Comparison of ENCODE assay signal across 33 mouse cellular contexts in the genomic region with DNA sequence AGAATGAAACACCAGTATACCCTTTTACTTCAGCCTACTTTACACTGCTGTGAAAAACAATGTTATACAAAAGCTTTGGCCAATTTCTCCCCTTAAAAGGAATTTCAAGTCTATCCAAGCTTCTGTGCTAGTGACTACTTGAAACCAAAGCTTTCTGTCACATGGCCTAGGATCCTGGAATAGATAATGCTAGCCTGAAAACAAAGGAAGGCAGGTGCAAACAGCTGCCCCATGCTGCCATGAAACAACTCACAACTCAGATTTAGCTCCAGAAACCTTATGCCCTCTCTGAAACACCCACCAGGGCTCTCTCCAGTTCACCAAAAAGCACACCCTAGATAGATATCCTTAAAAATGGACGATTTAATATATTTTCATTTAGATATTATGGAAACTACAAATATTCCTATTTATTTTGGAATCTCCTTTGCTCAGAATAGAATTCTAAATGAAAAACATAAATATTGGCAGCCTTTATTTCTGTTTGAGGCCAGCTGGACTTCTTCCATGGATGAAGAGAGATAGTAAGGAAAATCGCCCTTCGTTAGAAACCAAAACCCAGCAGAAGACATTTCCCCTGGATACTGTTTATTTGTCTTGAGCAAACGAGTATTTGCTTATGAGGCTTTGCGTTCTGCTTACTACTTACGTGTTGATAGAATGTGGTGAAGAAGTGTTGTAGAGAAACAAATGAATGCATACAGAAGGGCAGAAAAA.
DNase-seq lines count a peak whose midpoint lies in the region; ATAC-seq and TF ChIP-seq lines count a peak whose summit lies in the region.
"Had no signal": no experiment of that assay in that cellular context is flagged by ENCODE, and none has a peak within 500 bp of the region (broad histone marks: within the 10 kb centered on the region; RNA-seq: fewer than 3 reads in every experiment).

No protein-coding gene starts in this region.

- no peaks in the 10 kb centered on the region for H3K27me3 ChIP-seq in intestine, embryonic 16.5 days (replicated peaks; ENCODE audit: control insufficient read depth, insufficient read depth, low read length)
- no peaks in the 10 kb centered on the region for H3K27me3 ChIP-seq in intestine, postnatal 0 days (replicated peaks; ENCODE audit: control insufficient read depth, insufficient read depth, low read length)
- no peaks in the 10 kb centered on the region for H3K27me3 ChIP-seq in lung, postnatal 0 days (replicated peaks; ENCODE audit: insufficient read depth, low read length)
- no peaks in the 10 kb centered on the region for H3K27me3 ChIP-seq in embryonic facial prominence, embryonic 15.5 days
- H3K27me3 ChIP-seq in midbrain, embryonic 16.5 days (ENCODE audit: control insufficient read depth, insufficient read depth, low read depth, low read length) = no peaks in the 10 kb centered on the region
- H3K27me3 ChIP-seq: forebrain, embryonic 13.5 days; heart, embryonic 12.5 days; midbrain, embryonic 13.5 days; neural tube, embryonic 15.5 days; Patski; stomach, embryonic 15.5 days had no signal

- no peak overlapping the region for H3K9ac ChIP-seq in intestine, embryonic 16.5 days (ENCODE audit: low read depth, low read length)
- no peak overlapping the region for H3K9ac ChIP-seq in intestine, postnatal 0 days (ENCODE audit: low read depth, low read length)
- no peak overlapping the region for H3K9ac ChIP-seq in lung, postnatal 0 days (replicated peaks; ENCODE audit: low read depth)
- no peak overlapping the region for H3K9ac ChIP-seq in embryonic facial prominence, embryonic 15.5 days
- no peak overlapping the region for H3K9ac ChIP-seq in midbrain, embryonic 16.5 days (ENCODE audit: low read depth, low read length)
- H3K9ac ChIP-seq: forebrain, embryonic 13.5 days; heart, embryonic 12.5 days; hindbrain, embryonic 14.5 days; liver, embryonic 14.5 days; midbrain, embryonic 13.5 days; neural tube, embryonic 15.5 days; stomach, embryonic 15.5 days had no signal

- TF ChIP-seq EP300 in lung, postnatal 0 days (IDR thresholded peaks at IDR 0.05) = no peak

- no peak overlapping the region for H3K4me2 ChIP-seq in intestine, embryonic 16.5 days (ENCODE audit: low read depth, low read length)
- no peak overlapping the region for H3K4me2 ChIP-seq in intestine, postnatal 0 days (replicated peaks; ENCODE audit: low read depth)
- H3K4me2 ChIP-seq in lung, postnatal 0 days (replicated peaks; ENCODE audit: low read depth, low read length) = no peak overlapping the region
- no peak overlapping the region for H3K4me2 ChIP-seq in embryonic facial prominence, embryonic 15.5 days (replicated peaks)
- no peak overlapping the region for H3K4me2 ChIP-seq in midbrain, embryonic 16.5 days (ENCODE audit: low read length)
- H3K4me2 ChIP-seq: forebrain, embryonic 13.5 days; heart, embryonic 12.5 days; hindbrain, embryonic 14.5 days; midbrain, embryonic 13.5 days; neural tube, embryonic 15.5 days; stomach, embryonic 15.5 days had no signal

- no peak overlapping the region for H3K4me3 ChIP-seq in intestine, embryonic 16.5 days (ENCODE audit: low read length)
- no peak overlapping the region for H3K4me3 ChIP-seq in intestine, postnatal 0 days (ENCODE audit: low read depth, low read length)
- no peak overlapping the region for H3K4me3 ChIP-seq in lung, postnatal 0 days (ENCODE audit: low read depth, low read length)
- no peak overlapping the region for H3K4me3 ChIP-seq in embryonic facial prominence, embryonic 15.5 days (replicated peaks)
- no peak overlapping the region for H3K4me3 ChIP-seq in midbrain, embryonic 16.5 days (ENCODE audit: low read depth, low read length)
- H3K4me3 ChIP-seq: forebrain, embryonic 13.5 days; heart, adult 2 months; heart, embryonic 12.5 days; midbrain, embryonic 13.5 days; neural tube, embryonic 15.5 days; stomach, embryonic 15.5 days had no signal

- no peaks in the 10 kb centered on the region for H3K36me3 ChIP-seq in intestine, embryonic 16.5 days (ENCODE audit: control insufficient read depth, insufficient read depth, low read length)
- H3K36me3 ChIP-seq in intestine, postnatal 0 days (ENCODE audit: control insufficient read depth, insufficient read depth) = no peaks in the 10 kb centered on the region
- no peaks in the 10 kb centered on the region for H3K36me3 ChIP-seq in lung, postnatal 0 days (ENCODE audit: insufficient read depth, low read length)
- H3K36me3 ChIP-seq in embryonic facial prominence, embryonic 15.5 days = no peaks in the 10 kb centered on the region
- no peaks in the 10 kb centered on the region for H3K36me3 ChIP-seq in midbrain, embryonic 16.5 days (ENCODE audit: control insufficient read depth, insufficient read depth, low read length)
- H3K36me3 ChIP-seq: G1E; heart, embryonic 12.5 days; midbrain, embryonic 13.5 days; neural tube, embryonic 15.5 days; stomach, embryonic 15.5 days had no signal

- 61% methylated on average over 6 of the region's 6 CpGs for WGBS in intestine, embryonic 16.5 days
- 63% methylated on average over 6 of the region's 6 CpGs for WGBS in intestine, postnatal 0 days
- whole genome bisulfite sequencing in lung, postnatal 0 days = 53% methylated on average over 6 of the region's 6 CpGs
- 73% methylated on average over 6 of the region's 6 CpGs for WGBS in embryonic facial prominence, embryonic 15.5 days
- 90% methylated on average over 6 of the region's 6 CpGs for WGBS in midbrain, embryonic 16.5 days

- 0 out of 2 replicates have a peak overlapping the region, but pooled peaks have one; percentile 45 for H3K27ac ChIP-seq in intestine, embryonic 16.5 days (ENCODE audit: low read length)
- no peak overlapping the region for H3K27ac ChIP-seq in intestine, postnatal 0 days (ENCODE audit: low read depth, low read length)
- no peak overlapping the region for H3K27ac ChIP-seq in lung, postnatal 0 days (ENCODE audit: low read length)
- H3K27ac ChIP-seq in embryonic facial prominence, embryonic 15.5 days (replicated peaks) = 0 out of 2 replicates have a peak overlapping the region, but pooled peaks have one; percentile 28
- H3K27ac ChIP-seq in midbrain, embryonic 16.5 days (ENCODE audit: low read length) = no peak overlapping the region
- H3K27ac ChIP-seq: forebrain, embryonic 13.5 days; heart, adult 2 months; hindbrain, embryonic 14.5 days; kidney, postnatal 0 days; liver, embryonic 14.5 days; macrophage; midbrain, embryonic 13.5 days; neural tube, embryonic 15.5 days; stomach, embryonic 15.5 days had no signal

- no peak for ATAC-seq in intestine, embryonic 16.5 days
- no peak for ATAC-seq in intestine, postnatal 0 days
- no peak for ATAC-seq in lung, postnatal 0 days
- ATAC-seq in embryonic facial prominence, embryonic 15.5 days (ENCODE audit: insufficient number of reproducible peaks, low FRiP score, low TSS enrichment, low read depth) = no peak
- ATAC-seq in midbrain, embryonic 16.5 days = no peak
- ATAC-seq: forebrain, embryonic 13.5 days; midbrain, embryonic 13.5 days; Patski had no signal

- no peaks in the 10 kb centered on the region for H3K4me1 ChIP-seq in intestine, embryonic 16.5 days (ENCODE audit: control insufficient read depth, insufficient read depth, low read length)
- no peaks in the 10 kb centered on the region for H3K4me1 ChIP-seq in intestine, postnatal 0 days (replicated peaks; ENCODE audit: control insufficient read depth, insufficient read depth, low read length)
- H3K4me1 ChIP-seq in lung, postnatal 0 days (ENCODE audit: insufficient read depth, low read depth, low read length) = no peaks in the 10 kb centered on the region
- H3K4me1 ChIP-seq in embryonic facial prominence, embryonic 15.5 days = peaks cover 4% of the 10 kb centered on the region; the same call in 1 of the 2 replicates
- no peaks in the 10 kb centered on the region for H3K4me1 ChIP-seq in midbrain, embryonic 16.5 days (ENCODE audit: control insufficient read depth, insufficient read depth, low read length)
- H3K4me1 ChIP-seq: forebrain, embryonic 13.5 days; heart, embryonic 12.5 days; midbrain, embryonic 13.5 days; neural tube, embryonic 15.5 days; stomach, embryonic 15.5 days had no signal

- no peak for TF ChIP-seq CTCF in intestine, postnatal 0 days (IDR thresholded peaks at IDR 0.05; ENCODE audit: low read depth)
- TF ChIP-seq CTCF in lung, postnatal 0 days (IDR thresholded peaks at IDR 0.05) = no peak

- peak; percentile 24 for DNase-seq in lung, postnatal 0 days (ENCODE audit: low spot score)
- DNase-seq in lung, postnatal 36 days = no peak
- peak; percentile 55 for DNase-seq in ES-CJ7 (ENCODE audit: low read depth, low spot score)
- no peak for DNase-seq in layer of hippocampus, adult 11-12 months (ENCODE audit: low spot score)
- DNase-seq: adrenal gland, postnatal 25 days; cerebellum, adult 11-12 months; cerebellum, postnatal 10 days; gastrocnemius, postnatal 36 days; heart, adult 2 months; kidney, adult 18-20 months; kidney, postnatal 4 days; layer of hippocampus, postnatal 36 days; left cerebral cortex, postnatal 4 days; liver; retina, postnatal 1 day; right cerebral cortex, postnatal 14 days; thymus, adult 18-20 months; thymus, postnatal 25 days had no signal

- H3K9me3 ChIP-seq in intestine, embryonic 16.5 days (ENCODE audit: control insufficient read depth, low read length) = 0 out of 2 replicates have a peak, but pooled peaks cover 4% of the 10 kb centered on the region
- H3K9me3 ChIP-seq in intestine, postnatal 0 days (ENCODE audit: control insufficient read depth) = no peaks in the 10 kb centered on the region
- no peaks in the 10 kb centered on the region for H3K9me3 ChIP-seq in lung, postnatal 0 days (ENCODE audit: low read length)
- no peaks in the 10 kb centered on the region for H3K9me3 ChIP-seq in embryonic facial prominence, embryonic 15.5 days (replicated peaks)
- H3K9me3 ChIP-seq in midbrain, embryonic 16.5 days (replicated peaks; ENCODE audit: control insufficient read depth, low read length, poor library complexity, severe bottlenecking) = no peaks in the 10 kb centered on the region
- H3K9me3 ChIP-seq: forebrain, embryonic 13.5 days; G1E; heart, embryonic 12.5 days; midbrain, embryonic 13.5 days; neural tube, embryonic 15.5 days; stomach, embryonic 15.5 days had no signal

Comparison
In these comparisons a context has a peak if more than half of its experiments do, and no peak if none do; other contexts are left out.
1. H3K27ac ChIP-seq: peak in intestine, embryonic 16.5 days (single experiment) and embryonic facial prominence, embryonic 15.5 days (single experiment); none in intestine, postnatal 0 days (single experiment), lung, postnatal 0 days (single experiment) and midbrain, embryonic 16.5 days (single experiment).
2. DNase-seq: peak in lung, postnatal 0 days (single experiment) and ES-CJ7 (single experiment); none in lung, postnatal 36 days (single experiment) and layer of hippocampus, adult 11-12 months (single experiment).